In genomic region chr16:94085603-94086285, GRCm38 (mm10) we compare ENCODE assay signal across 10 mouse cellular contexts. TPM values are rescaled to one million over a fixed set of nuclear protein-coding genes. Genes with fewer than 3 reads are reported as not detected.
DNase-seq lines count a peak whose midpoint lies in the region; ATAC-seq lines count a peak whose summit lies in the region.
"Had no signal": no experiment of that assay in that cellular context is flagged by ENCODE, and none has a peak within 500 bp of the region (broad histone marks: within the 10 kb centered on the region; RNA-seq: fewer than 3 reads in every experiment).

No protein-coding gene starts in this region.

- peak; percentile 24; the same call in 1 of the 2 replicates for ATAC-seq in kidney, embryonic 16.5 days (ENCODE audit: low FRiP score, low TSS enrichment)
- ATAC-seq in intestine, embryonic 15.5 days = no peak
- ATAC-seq in neural tube, embryonic 12.5 days (ENCODE audit: low FRiP score, low read depth) = no peak

- H3K9ac ChIP-seq in kidney, embryonic 16.5 days (replicated peaks; ENCODE audit: low read length) = 0 out of 2 replicates have a peak overlapping the region, but pooled peaks have one; percentile 40
- no peak overlapping the region for H3K9ac ChIP-seq in intestine, embryonic 15.5 days
- peak overlapping the region; percentile 26; the same call in 1 of the 2 replicates for H3K9ac ChIP-seq in neural tube, embryonic 12.5 days

- H3K27ac ChIP-seq in kidney, embryonic 16.5 days (ENCODE audit: low read length) = no peak overlapping the region
- no peak overlapping the region for H3K27ac ChIP-seq in intestine, embryonic 15.5 days
- H3K27ac ChIP-seq in neural tube, embryonic 12.5 days = no peak overlapping the region

- no peak for DNase-seq in kidney, adult 11 months
- DNase-seq in embryo, embryonic 9.5 days (ENCODE audit: extremely low spot score) = peak; percentile 50
- DNase-seq in spleen, postnatal 10 days (ENCODE audit: low spot score in 2 of 2) = no peak
- DNase-seq in left cerebral cortex, postnatal 25 days (ENCODE audit: low spot score in 2 of 2) = no peak
- no peak for DNase-seq in cerebellum, postnatal 36 days
- DNase-seq: cerebellum, postnatal 14 days; right cerebral cortex, postnatal 25 days had no signal

- no peaks in the 10 kb centered on the region for H3K9me3 ChIP-seq in kidney, embryonic 16.5 days (ENCODE audit: low read length)
- H3K9me3 ChIP-seq in intestine, embryonic 15.5 days = no peaks in the 10 kb centered on the region
- no peaks in the 10 kb centered on the region for H3K9me3 ChIP-seq in neural tube, embryonic 12.5 days

- H3K4me2 ChIP-seq in kidney, embryonic 16.5 days (replicated peaks; ENCODE audit: low read depth, low read length) = peak overlapping the region; percentile 53
- H3K4me2 ChIP-seq in intestine, embryonic 15.5 days (replicated peaks) = peak overlapping the region; percentile 75
- H3K4me2 ChIP-seq in neural tube, embryonic 12.5 days (replicated peaks) = peak overlapping the region; percentile 53

- H3K36me3 ChIP-seq in kidney, embryonic 16.5 days (ENCODE audit: insufficient read depth, low read length) = no peaks in the 10 kb centered on the region
- no peaks in the 10 kb centered on the region for H3K36me3 ChIP-seq in intestine, embryonic 15.5 days
- H3K36me3 ChIP-seq in neural tube, embryonic 12.5 days = no peaks in the 10 kb centered on the region

- peaks cover 18% of the 10 kb centered on the region for H3K4me1 ChIP-seq in kidney, embryonic 16.5 days (ENCODE audit: insufficient read depth, low read length)
- peaks cover 24% of the 10 kb centered on the region for H3K4me1 ChIP-seq in intestine, embryonic 15.5 days (replicated peaks)
- peaks cover 22% of the 10 kb centered on the region for H3K4me1 ChIP-seq in neural tube, embryonic 12.5 days

- intact Hi-C loops in left cerebral cortex, postnatal 25 days (cut with DNase I) = no loop called here

- under 1% methylated on average over 57 of the region's 57 CpGs for WGBS in kidney, embryonic 16.5 days
- 1% methylated on average over 57 of the region's 57 CpGs for WGBS in intestine, embryonic 15.5 days
- WGBS in neural tube, embryonic 12.5 days = under 1% methylated on average over 57 of the region's 57 CpGs

- peaks cover 96% of the 10 kb centered on the region for H3K27me3 ChIP-seq in kidney, embryonic 16.5 days (ENCODE audit: insufficient read depth, low read length)
- H3K27me3 ChIP-seq in intestine, embryonic 15.5 days (replicated peaks) = peaks cover 95% of the 10 kb centered on the region
- peaks cover 100% of the 10 kb centered on the region for H3K27me3 ChIP-seq in neural tube, embryonic 12.5 days (replicated peaks)

- peak overlapping the region; percentile 37 for H3K4me3 ChIP-seq in kidney, embryonic 16.5 days (ENCODE audit: low read length)
- peak overlapping the region; percentile 32 for H3K4me3 ChIP-seq in intestine, embryonic 15.5 days (replicated peaks)
- peak overlapping the region; percentile 13; the same call in 1 of the 2 replicates for H3K4me3 ChIP-seq in neural tube, embryonic 12.5 days

RNA-seq across cellular contexts. Expression of gene Sim2, which starts 1.0 kb away (rescaled TPM):
- polyA plus RNA-seq in kidney, embryonic 16.5 days (2015; fragmentation: Nextera tagmentation; extraction: Ambion mirVana) = 1.3 and 1.7 TPM in 2 replicates
- polyA plus RNA-seq in intestine, embryonic 15.5 days (2015; fragmentation: Nextera tagmentation; extraction: Ambion mirVana) = not detected in 2 replicates
- 0.16 and 0.22 TPM in 2 replicates for polyA plus RNA-seq in neural tube, embryonic 12.5 days (2016; fragmentation: Nextera tagmentation; extraction: Ambion mirVana)
- not detected for total RNA-seq in left cerebral cortex, postnatal 25 days (2021)
